Mouse (Mus musculus) layer of hippocampus, postnatal 14 days (tissue): ENCODE results near the gene Macrod1. TPM values are rescaled to one million over a fixed set of nuclear protein-coding genes. Genes with fewer than 3 reads are reported as not detected.
A peak's percentile ranks its signal among the peaks of the same experiment; 100 is the strongest.

Experiments used
- DNase-seq, 2 experiments: peaks; one replicate each; pipeline ENCODE4 v3.0.0; 2021 to 2022; ENCODE audit warnings: low spot score in 2 of 2, mixed read lengths in 1 of 2
- total RNA-seq, 2 experiments: library from RNA; stranded (reverse); gene quantifications; 2 replicates each; pipeline ENCODE4 v1.2.3; 2021

Macrod1 gene
- total RNA-seq, 2 experiments from 2014 or later: 10.3 to 11.6 TPM

DNA sequence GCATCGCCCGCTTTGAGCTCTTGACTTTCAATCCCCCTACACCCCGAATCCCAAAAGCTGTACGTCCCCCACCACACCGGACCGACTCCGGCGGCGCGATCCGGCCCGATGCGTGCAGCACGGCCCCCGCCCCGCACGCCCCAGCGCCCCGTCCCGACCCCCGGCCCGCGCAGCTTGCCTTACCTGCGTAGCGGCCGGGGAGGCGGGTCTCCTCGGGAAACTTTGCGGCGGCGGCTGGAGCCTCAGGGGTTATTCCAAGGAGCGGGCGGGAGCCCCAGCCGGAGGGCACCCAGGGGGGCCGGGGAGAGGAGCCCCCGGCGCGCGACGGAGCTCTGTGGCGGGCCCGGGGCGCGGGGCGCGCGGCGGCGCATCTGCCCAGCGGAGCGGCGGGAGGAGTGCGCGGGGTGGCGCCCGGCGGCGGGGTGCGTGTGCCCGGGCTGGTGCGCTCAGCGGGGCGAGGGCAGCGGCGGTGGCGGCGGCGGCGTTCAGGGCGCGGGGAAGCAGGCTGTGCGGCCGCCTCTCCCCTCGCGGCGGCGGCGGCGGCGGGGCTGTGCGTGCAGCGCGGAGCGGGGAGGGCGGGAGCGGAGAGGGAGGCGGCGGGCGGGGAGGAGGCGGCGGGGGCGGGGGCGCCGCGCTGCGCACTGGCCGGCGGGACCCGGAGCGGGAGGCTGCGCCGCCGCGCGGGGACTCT, 109.0 kb downstream of the Macrod1 start:
- DNase-seq: no peak

DNA sequence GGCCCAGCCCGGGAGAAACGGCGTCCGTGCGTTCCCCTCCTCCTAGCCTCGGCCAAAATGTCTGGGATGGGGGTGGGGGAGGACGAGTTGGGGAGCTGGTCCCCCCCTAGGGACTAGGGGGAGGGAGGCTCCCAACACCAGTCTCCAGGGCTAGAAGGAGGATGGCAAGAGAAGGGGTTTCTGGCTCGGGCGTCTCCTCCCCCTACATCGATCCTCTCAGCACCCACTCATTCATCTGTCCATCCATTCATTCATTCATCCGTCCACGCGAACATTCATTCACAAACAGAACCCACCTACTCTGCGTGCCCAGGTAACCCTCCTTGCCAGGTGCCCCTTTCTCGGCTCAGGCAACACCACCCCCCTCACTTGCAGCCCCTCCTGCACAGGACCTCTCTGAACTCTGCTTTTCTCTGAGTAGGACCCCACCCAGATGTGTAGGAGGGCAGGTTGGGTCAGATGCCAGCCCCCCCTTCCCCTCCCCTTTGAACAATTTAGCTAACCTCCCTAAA, 109.6 kb downstream of the Macrod1 start:
- no peak for DNase-seq

DNA sequence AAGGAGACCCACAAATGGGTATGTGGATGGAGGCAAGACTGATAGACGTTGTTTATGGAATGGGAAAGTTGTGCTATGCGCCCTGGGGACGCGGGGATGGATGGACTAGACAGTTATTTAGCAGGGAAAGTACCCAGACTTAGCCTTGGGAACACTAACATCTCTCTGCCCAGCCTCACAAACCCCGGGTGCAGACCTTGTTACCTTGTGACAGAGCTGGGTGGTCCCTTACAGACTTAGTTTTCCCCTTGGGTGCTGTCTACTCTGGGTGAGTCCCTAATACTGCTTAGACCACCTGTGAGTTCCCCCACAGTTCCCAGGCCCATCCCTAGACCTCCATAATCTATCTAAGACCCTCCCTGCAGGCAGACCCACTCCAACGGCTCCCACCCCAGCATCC, 110.2 kb downstream of the Macrod1 start:
- no peak for DNase-seq

DNA sequence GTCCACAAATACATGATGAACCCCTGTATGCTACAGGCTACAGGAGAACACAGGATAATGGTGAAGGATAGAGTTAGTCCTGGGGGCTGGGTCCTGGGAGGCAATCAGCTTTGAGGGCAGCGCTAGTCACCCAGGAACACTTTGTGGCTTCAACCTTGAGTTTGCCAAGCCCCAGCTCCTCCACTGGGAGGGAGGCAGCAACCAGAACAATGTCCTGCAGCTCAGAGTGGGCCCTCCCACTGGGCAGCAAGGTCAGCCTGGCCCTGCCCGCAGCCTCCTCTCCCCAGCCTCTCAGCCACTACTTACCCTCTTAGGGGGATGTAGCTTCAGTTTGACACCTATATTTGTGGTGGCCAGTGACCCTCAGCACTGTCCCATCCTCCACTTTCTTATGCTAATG, 111.8 kb downstream of the Macrod1 start:
- no peak for DNase-seq

DNA sequence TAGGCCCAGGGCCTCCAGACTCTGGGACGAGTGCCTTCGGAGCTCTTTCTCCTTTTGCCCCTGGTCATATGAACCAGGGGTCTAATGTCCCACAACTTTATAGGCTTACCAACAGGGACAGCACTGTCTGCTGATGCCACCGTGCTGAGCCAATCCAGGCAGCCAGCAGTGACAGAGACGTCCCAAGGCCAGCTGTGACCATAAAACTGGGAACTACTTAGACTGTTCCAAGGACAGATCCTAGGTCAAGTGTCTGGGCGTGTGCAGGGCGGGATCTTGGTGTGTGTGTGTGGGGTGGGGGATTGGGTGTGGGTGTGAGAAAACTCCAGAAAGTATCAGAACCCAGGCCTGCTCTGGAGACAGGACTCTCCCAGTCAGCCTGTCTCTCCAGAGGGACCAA, 114.3 kb downstream of the Macrod1 start:
- no peak for DNase-seq

DNA sequence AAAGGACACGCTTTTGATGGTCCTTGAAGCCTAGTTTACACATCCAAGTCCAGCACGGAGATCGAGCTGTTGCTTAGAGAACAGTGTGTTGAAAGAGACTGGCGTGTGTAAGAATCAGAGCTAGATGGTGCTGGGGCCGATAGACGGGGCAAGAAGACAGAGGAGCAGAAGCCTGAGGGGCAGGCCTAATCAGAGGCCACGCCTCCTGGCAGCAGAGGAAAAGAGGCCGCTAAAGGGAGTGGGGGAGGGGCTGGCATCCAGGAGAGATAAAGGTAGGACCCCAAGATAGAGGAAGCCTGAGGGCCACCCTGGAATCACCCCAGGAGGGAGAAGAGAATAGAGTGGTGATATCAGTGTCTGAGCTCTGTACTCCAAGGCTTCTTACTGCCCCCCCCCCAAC, 114.8 kb downstream of the Macrod1 start:
- no peak for DNase-seq

DNA sequence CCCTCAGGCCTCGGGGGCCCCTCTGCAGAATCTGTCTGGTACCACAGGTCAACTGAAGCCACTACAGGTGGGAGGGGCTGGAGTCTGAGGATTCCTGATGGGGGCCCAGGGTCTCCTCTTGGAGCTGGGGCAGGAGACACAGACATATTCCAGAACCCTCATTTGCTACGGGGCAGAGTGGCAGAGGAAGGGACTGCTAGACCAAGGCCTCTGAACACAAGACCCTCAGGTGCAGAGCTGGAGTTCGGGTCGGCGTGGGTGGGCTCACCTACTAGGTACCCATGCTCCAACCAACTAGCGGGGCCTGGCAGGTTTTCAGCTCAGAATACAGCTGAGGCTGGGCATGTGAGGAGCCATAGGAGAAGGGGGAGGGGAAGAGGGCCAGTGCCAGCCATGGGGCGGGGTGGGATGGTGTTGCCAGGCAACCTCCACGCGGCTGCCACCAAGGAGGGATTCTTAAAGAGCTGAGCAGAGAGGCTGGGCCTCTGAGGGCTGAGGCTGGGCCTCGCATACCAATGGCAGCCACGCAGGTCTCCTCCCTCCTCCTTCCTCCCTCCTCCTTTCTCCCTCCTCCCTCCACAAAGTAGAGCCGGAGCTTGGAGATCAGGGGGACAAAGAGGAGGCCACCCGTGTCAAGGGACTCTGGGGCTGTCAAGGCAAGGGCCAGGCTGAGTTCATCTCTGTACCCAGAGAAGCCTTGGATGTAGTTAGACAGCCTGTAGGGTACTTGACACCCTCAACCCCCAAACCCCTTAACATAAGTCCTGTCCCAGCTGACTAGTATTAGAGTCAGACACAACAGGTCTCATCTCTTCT, 115.6 kb downstream of the Macrod1 start:
- DNase-seq: peak in 1 of 2 experiments; percentile 43

DNA sequence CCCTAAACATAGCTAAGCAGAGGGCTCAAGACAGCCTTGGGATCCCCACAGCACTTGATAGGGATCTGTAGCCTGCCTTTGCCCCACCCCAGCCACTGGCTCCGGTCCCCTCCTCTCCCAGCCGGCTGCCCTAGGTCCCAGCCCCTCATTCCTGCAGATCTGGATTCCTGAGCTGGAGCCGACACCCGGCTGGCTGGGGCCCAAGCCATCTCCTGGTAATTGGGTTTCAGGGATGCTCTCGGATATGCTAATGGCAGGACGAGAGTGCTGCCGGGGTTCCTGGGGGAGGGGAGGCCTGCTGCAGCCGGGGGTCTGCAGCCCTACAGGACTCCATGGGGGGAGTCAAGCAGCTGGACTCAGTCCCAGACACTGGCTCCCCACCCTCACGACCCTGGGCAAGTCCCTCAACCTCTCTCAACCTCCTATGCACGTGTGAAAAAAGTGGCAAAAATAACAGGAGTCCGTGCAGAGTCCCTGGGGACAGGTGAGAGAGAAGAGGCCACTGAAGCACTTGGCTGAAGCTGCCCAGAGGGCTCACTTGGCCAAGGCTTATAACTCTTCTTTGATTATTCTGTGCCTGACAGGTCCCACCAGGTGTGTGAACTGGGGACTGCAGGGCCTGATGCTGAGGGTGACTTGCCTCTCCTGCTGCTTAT, 119.6 kb downstream of the Macrod1 start:
- no peak for DNase-seq

DNA sequence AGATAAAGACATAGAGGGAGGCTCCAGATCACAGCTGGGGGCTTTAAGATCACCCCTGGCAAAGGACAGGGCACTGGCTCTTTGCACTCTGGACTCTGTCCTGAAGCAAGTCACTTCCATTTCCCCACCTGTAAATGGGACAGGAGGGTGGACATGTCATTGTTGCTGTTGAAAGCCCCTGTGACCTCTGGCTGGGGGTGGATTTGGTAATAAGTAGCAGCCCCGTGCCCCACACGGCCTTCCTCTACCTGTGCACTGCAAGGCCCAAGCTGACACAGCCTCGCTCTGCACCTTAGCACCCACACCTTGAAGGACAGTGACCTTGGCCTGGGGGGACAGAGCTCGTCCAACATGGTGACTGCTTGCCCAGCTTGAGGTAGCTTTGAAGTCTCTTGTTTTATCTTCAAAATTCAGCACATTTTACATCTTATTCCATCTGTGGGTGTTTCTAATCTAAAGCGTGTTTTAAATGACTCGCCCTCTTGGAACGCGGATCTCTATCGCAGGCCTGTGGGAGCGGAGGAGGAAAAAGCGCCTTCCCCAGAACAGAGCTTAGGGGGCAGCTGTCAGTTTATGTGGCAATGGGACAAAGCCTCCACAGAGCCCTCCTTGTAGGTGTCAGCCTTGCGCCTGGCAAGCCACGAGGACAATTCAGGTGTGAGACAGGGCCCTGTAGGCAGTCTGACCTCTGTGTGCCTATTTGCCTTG, 121.3 kb downstream of the Macrod1 start:
- no peak for DNase-seq

DNA sequence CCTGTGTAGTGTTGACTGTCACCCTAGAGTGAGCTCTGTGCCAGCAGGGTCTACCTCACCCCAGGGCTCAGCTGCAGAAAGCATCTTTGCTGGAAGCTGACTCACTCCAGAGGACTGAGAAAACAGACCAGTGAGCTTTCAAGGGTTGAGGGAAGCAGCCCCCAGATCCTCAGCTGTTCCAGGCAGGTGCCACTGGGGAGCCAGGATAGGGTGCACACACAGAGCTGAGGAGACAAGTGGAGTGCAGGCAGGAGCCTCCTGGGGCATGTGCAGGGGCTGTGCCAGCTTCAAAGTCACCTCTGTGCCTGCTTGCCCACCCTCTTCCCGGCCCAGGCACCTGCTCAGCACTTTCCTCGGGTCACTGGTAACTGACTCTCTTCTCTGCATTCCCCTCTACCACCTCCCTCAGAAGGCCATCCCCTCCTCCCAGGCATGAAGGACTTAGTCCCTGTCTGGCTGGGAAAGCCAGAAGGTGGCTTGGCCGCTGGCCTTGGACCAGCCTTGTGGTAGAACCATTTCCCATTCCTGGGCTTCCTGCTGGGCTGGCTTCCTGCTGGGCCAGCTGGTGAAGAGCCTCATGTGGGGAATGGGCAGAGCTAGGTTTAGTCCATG, 122.3 kb downstream of the Macrod1 start:
- DNase-seq: no peak

DNA sequence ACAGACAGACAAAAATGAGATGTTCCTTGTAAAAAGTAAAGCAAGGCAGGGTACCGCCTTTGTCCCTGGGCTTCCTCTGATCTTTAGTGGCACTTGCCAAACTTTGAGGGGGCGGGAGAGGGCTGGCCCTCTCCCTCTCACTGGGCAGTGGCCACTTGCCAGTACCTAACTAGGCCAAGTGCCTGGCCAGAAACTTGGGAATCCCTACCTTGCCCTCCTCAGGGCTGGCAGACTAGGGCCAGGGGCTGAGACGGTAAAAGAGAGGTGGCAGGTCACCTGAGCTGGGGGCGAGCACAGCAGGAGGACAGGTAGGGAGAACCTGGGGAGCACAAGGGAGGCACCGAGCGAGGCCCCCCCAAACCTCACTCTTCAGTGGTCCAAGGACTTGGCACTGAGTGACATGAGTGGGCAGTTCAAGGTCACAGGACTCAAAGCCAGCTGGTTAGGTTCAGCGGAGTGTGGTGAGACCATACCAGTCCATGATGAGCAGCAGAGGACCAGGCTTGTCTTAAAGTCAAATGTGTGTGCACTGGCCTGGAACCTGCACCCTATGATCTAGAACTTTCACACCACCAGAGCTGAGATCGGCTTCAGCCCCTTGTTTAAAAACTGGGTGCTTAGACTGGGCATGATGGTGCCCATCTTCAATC, 124.3 kb downstream of the Macrod1 start:
- peak in 1 of 2 experiments; percentile 63 for DNase-seq

DNA sequence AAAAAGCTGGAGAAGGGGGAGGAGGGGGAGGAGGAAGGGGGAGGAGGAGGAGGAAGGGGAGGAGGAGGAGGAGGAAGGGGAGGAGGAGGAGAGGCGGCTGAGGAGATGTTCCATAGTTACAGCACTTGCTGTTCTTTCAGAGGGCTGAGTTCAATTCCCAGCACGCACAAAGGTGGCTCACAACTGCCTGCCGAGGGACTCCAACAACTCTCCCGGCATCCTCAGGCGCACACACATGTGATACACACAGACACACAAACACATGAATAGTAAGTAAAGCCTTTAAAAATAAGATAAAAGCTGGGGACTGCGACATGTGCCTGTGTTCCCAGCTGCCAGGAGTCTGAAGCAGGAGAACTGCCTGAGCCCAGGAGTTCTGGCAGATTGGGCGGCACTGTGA, 124.9 kb downstream of the Macrod1 start:
- DNase-seq: no peak

DNA sequence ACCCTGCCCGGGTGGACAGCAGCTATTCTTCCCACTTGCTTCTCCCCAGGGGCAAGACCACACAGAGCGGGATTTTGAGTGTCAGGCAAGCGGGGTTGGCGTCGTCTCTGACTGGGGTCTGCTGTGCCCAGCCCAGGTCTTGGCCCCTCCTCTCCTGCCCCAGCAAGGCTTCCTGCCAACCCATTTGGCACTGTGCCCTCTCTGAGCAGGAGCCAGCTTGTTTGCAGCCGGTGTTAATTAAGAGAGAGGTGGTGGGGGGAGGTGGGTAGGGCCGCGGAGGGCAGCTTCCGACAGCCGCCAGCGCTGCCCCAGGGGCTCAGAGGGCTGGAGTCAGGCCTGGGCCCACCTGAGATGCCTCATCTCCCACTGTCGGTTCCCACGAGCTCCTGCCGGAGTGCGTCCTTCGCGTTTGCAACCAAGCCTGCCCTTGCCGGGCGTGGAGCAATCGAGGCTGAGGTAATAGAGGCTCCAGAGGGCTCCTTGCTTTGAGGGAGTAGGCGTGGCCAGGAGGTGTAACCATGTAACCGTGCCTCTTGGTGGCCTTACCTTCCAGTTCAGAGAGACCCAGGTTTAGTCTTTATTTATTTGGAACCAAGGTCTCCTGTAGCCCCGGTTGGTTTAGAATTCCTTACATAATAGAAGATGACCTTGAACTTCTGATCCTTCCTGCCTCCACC, 125.8 kb downstream of the Macrod1 start:
- DNase-seq: peak; percentile 85 to 92

DNA sequence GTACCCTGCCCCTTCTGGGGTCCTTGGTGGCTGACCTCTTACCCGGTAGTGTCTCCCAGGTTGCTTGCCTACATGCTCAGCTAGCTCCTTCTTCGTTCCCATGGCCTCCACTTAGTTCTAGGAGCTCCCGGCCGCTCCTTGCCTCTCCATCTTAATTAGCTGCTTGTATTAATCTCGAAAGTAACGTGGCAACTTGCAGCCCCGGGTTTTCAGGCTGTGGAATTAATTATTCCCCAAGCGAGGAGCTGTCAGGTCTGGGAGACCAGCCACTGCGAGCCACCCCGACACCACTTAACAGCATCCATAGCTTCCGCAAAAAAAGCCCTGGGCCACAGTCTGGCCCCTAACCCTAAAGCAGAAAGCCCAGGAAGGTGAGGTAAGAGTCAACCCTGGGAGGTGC, 126.8 kb downstream of the Macrod1 start:
- no peak for DNase-seq

DNA sequence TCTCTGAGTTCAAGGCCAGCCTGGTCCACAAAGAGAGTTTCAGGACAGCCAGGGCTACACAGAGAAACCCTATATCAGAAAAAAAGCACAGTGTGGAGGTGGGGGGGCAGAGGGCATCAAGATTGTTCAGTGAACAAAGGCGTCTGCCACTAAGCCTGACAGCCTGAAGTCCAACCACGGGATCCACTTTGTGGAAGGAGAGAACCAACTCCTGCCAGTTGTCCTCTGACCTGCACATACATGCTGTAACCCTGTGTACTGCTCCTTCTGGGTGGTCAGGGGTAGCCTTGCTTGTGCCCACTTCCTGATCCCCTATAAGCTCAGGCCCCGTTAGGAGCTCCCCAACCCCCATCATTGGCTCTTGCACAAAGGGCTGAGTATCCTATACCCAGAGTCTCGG, 128.4 kb downstream of the Macrod1 start:
- DNase-seq: no peak

DNA sequence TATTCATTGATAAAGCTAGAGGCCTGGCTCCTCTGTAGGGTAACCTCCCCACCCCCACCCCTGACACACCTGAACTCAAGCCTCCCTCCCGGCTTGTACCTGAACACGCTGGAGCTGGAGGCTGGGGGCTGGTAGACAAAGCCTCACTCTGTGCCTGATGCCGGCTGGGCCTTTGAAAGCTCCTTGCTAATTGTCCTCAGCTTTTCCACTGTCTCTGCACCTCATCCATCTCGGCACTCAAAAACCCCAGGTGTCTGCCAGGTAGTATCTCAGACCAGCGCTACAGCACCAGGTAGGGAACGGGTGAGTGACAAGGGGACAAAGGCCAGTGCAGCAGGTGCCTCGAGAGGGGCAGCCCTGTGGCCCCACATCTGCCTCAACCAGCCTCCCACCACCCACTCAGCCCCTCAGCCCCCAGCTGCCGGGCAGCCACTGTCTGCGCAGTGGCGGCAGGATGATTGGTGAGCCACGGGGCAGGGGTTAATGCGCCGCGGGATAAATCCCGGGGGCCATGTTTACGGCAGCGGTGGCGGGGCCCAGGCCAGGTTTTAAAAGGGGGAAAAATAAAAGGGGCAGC, 129.2 kb downstream of the Macrod1 start:
- no peak for DNase-seq

DNA sequence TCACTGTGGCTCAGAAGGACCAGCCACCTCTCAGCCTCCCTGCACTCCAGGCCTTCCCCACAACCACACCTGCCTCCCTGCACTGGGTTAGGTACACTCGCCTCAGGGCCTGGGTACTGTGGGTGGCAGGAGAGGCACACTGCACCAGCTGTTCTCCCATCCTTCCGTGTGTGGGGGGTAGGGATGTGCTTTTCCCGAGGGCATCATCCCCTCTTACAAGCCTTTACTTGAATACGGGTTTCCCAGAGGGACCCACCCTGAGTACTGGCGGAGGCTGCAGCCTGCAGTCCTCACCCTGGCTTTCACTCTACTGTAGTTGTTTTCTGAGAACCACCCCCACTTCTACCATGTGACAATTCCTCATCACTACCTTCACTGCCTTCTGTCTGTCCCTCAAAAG, 130.5 kb downstream of the Macrod1 start:
- no peak for DNase-seq

DNA sequence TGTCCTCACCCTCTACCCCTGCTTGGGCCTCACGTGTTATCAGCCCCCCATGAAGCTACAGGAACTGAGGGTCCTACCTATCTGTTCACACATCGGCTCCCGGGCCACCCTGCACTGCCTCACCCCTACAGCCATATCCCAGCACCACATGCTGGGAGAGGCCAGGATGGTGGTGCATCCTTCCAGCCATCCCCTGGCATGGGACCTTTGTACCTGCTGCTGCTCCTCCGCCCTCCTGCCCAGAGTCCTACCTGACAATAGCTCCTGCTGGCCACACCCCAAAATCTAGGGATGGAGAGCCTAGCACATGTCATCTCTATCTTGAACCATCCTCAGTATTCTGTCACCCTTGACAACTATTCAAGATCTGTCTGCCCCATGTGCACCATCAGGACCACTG, 132.4 kb downstream of the Macrod1 start:
- DNase-seq: no peak

DNA sequence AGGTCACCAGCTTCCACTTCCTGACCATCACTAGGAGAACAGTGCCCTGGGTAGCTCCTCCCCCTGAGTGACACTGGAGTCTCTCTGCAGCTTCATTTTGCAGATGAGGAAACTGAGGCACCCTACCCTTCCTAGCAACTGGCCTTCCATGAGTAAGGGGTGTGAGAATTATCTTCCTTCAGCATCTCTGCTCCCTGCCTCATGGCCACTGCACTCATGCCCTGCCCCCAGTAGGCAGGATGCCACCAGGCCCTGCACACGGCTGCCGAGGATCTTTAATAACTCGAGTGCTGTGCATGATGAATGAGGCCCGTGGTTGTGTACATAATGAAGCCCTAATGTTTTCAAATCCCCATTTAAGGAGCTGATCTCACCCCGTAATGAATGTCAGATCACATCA, 134.4 kb downstream of the Macrod1 start:
- no peak for DNase-seq
